8 mouse cellular contexts compared by ENCODE assay signal in the genomic region with DNA sequence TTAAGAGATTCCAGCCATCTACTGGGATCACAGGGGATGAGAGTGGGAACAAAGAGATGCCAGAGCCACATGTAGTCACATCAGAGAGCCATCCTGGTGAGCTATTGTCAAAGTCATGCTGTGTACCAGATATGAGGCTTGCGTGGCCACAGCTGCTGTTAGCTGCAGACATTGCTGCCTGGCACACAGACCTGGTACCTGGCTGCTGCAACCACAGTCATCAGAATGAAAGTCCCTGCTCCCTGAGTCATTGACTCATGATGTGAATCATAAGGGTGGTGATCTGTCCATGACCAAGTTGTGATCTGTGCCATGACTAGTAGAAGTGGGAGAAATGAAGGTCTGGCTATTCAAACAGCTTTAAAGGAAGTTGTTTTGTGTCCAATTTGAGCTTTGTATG.
"Had no signal": no experiment of that assay in that cellular context is flagged by ENCODE, and none has a peak within 500 bp of the region (broad histone marks: within the 10 kb centered on the region; RNA-seq: fewer than 3 reads in every experiment).

No protein-coding gene starts in this region.

- H3K4me1 ChIP-seq: midbrain, embryonic 12.5 days; neural tube, embryonic 15.5 days had no signal

- H3K36me3 ChIP-seq: limb, embryonic 13.5 days; midbrain, embryonic 12.5 days; neural tube, embryonic 15.5 days had no signal

- H3K9ac ChIP-seq: limb, embryonic 13.5 days; liver, embryonic 14.5 days; midbrain, embryonic 12.5 days; neural tube, embryonic 15.5 days had no signal

- H3K9me3 ChIP-seq: limb, embryonic 13.5 days; midbrain, embryonic 12.5 days; neural tube, embryonic 15.5 days had no signal

- H3K4me3 ChIP-seq: limb, embryonic 13.5 days; midbrain, embryonic 12.5 days; neural tube, embryonic 15.5 days had no signal

- H3K27ac ChIP-seq: limb, embryonic 13.5 days; liver, embryonic 14.5 days; midbrain, embryonic 12.5 days; neural tube, embryonic 15.5 days had no signal

- DNase-seq: kidney, postnatal 25 days; lung, adult 18-20 months; thymus, adult 2 months; thymus, postnatal 25 days had no signal

- H3K27me3 ChIP-seq: limb, embryonic 13.5 days; midbrain, embryonic 12.5 days; neural tube, embryonic 15.5 days had no signal

- H3K4me2 ChIP-seq: limb, embryonic 13.5 days; midbrain, embryonic 12.5 days; neural tube, embryonic 15.5 days had no signal
